Mouse (Mus musculus): ENCODE results near the gene Olfr455. TPM values are rescaled to one million over a fixed set of nuclear protein-coding genes. Genes with fewer than 3 reads are reported as not detected.

Gene Olfr455
- polyA plus RNA-seq, 1 experiment from 2014 or later: not detected

GRCm38 (mm10) chr6:42487114-42487513 is 60.3 kb downstream of the Olfr455 start, which contains the start of gene Olfr456:
Gene Olfr456 (minus strand): TSS chr6:42487214.
- H3K4me1 ChIP-seq (replicated peaks): no peaks in the 10 kb centered on the region
- no peak within 1 kb of the TSS for H3K4me2 ChIP-seq
- no peaks in the 10 kb centered on the region for H3K36me3 ChIP-seq
- H3K27ac ChIP-seq: no peak within 1 kb of the TSS
- H3K9ac ChIP-seq (replicated peaks): no peak within 1 kb of the TSS
- H3K9me3 ChIP-seq: no peaks in the 10 kb centered on the region
- H3K27me3 ChIP-seq: no peaks in the 10 kb centered on the region
- WGBS: 84% methylated on average over 1 of the region's 1 CpGs
- ATAC-seq (ENCODE audit: insufficient number of reproducible peaks, insufficient read depth, low FRiP score, low TSS enrichment, low read depth): no peak
- H3K4me3 ChIP-seq (replicated peaks): no peak within 1 kb of the TSS

Other genes starting within 250 kb of the Olfr455 start
- 0.68 and 0.79 TPM in 2 replicates for gene Fam131b, start 222.9 kb downstream of the Olfr455 start, polyA plus RNA-seq (2016; fragmentation: Nextera tagmentation; extraction: Ambion mirVana)
- 86.1 and 109 TPM in 2 replicates for gene Zyx, start 198.0 kb downstream of the Olfr455 start, polyA plus RNA-seq (2016; fragmentation: Nextera tagmentation; extraction: Ambion mirVana)
- gene Epha1, start 174.3 kb downstream of the Olfr455 start, polyA plus RNA-seq (2016; fragmentation: Nextera tagmentation; extraction: Ambion mirVana): 7.8 and 9.0 TPM in 2 replicates
- not detected in 2 replicates for gene Tas2r143, start 147.3 kb downstream of the Olfr455 start, polyA plus RNA-seq (2016; fragmentation: Nextera tagmentation; extraction: Ambion mirVana)
- not detected in 2 replicates for gene Tas2r135, start 142.2 kb downstream of the Olfr455 start, polyA plus RNA-seq (2016; fragmentation: Nextera tagmentation; extraction: Ambion mirVana)
- gene Tas2r126, start 113.1 kb downstream of the Olfr455 start, polyA plus RNA-seq (2016; fragmentation: Nextera tagmentation; extraction: Ambion mirVana): not detected in 2 replicates
- not detected in 2 replicates for gene Olfr458, start 82.4 kb downstream of the Olfr455 start, polyA plus RNA-seq (2016; fragmentation: Nextera tagmentation; extraction: Ambion mirVana)
- not detected in 2 replicates for gene Olfr457, start 71.3 kb downstream of the Olfr455 start, polyA plus RNA-seq (2016; fragmentation: Nextera tagmentation; extraction: Ambion mirVana)
- gene Olfr456, start 60.4 kb downstream of the Olfr455 start, polyA plus RNA-seq (2016; fragmentation: Nextera tagmentation; extraction: Ambion mirVana): not detected in 2 replicates
- not detected in 2 replicates for gene Tcaf3, start 50.1 kb upstream of the Olfr455 start, polyA plus RNA-seq (2016; fragmentation: Nextera tagmentation; extraction: Ambion mirVana)
- gene Tcaf2, start 97.7 kb upstream of the Olfr455 start, polyA plus RNA-seq (2016; fragmentation: Nextera tagmentation; extraction: Ambion mirVana): 5.3 and 5.6 TPM in 2 replicates
- 93.3 and 93.4 TPM in 2 replicates for gene Tcaf1, start 162.5 kb upstream of the Olfr455 start, polyA plus RNA-seq (2016; fragmentation: Nextera tagmentation; extraction: Ambion mirVana)
- not detected in 2 replicates for gene Olfr453, start 191.8 kb upstream of the Olfr455 start, polyA plus RNA-seq (2016; fragmentation: Nextera tagmentation; extraction: Ambion mirVana)
- gene Olfr38, start 208.8 kb upstream of the Olfr455 start, polyA plus RNA-seq (2016; fragmentation: Nextera tagmentation; extraction: Ambion mirVana): not detected in 2 replicates
- gene Olfr452, start 237.5 kb upstream of the Olfr455 start, polyA plus RNA-seq (2016; fragmentation: Nextera tagmentation; extraction: Ambion mirVana): not detected in 2 replicates